In the genomic region with DNA sequence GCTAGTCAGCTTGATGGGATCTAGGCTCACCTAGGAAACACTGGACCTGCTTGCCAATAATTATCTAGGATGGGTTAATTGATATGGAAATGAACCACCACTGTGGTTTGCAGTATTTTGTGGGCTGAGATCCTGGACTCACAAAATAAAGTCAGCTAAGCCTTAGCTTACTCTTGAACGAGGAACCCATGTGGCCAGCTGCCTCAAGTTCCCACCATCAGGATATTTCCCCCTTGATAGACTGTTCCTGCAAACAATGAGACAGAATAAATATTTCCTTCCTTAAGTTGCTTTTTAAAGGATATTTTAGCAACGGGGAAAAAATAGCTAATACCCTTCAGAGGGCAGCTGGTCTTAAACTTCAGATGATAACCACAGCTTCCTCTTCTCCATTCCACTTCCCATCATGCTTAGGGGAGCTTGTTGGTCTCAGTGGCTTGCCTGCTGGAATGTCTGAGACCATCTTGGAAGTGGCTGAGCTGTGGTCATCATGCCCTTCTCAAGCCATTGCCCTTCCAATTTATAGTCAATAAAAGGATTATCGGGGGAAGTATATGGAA, we compare ENCODE assay signal across 1 mouse cellular context.
TF ChIP-seq lines count a peak whose summit lies in the region.

No protein-coding gene starts in this region.

TF ChIP-seq in MEL, 35 proteins besides CTCF, POLR2A, EP300 and RAD21 (continued from another document):
- no peak for TF ChIP-seq GABPA (IDR thresholded peaks at IDR 0.05; ENCODE audit: low read depth, low read length)
- TF ChIP-seq ZNF384 (IDR thresholded peaks at IDR 0.05; ENCODE audit: low read depth, low read length) = no peak
- peak; percentile 31 for TF ChIP-seq TAL1 (IDR thresholded peaks at IDR 0.05; ENCODE audit: low read length)
- no peak for TF ChIP-seq MXI1 (IDR thresholded peaks at IDR 0.05; ENCODE audit: low read depth, low read length)
